Mouse (Mus musculus) left cerebral cortex, postnatal 36 days (tissue): ENCODE results near the gene Pex16. TPM values are rescaled to one million over a fixed set of nuclear protein-coding genes. Genes with fewer than 3 reads are reported as not detected.

Source experiments
- microRNA-seq: library from miRNA; unstranded; fragments of <30 nt; microRNA quantifications from one replicate; pipeline ENCODE4 v1.2.0, GENCODE M21; 2022
- total RNA-seq, 2 experiments: library from RNA; stranded (reverse); gene quantifications; 2 replicates each; pipeline ENCODE4 v1.2.3; 2021

Gene Pex16
- total RNA-seq, 2 experiments from 2014 or later: 33.4 to 34.1 TPM

Small RNA genes lying within 50 kb of the gene (microRNA-seq; reads per million reads assigned to microRNA genes)
- 8.6 reads per million, percentile 27 among the genes with 10 or more reads in this experiment for gene Mir7000

Other genes starting within 250 kb of the Pex16 start
- under 1 TPM; 0.47 to 0.97 TPM for gene Large2, start 193 bp downstream of the Pex16 start, total RNA-seq
- gene 1700029I15Rik, start 7.9 kb downstream of the Pex16 start, total RNA-seq: 1 to 10 TPM; 3.6 to 4.2 TPM
- gene Mapk8ip1, start 26.6 kb downstream of the Pex16 start, total RNA-seq: 100 to 1,000 TPM; 344 to 389 TPM
- gene Cry2, start 59.4 kb downstream of the Pex16 start, total RNA-seq: 100 to 1,000 TPM; 109 to 122 TPM
- 10 to 100 TPM; 17.0 to 18.4 TPM for gene Slc35c1, start 85.9 kb downstream of the Pex16 start, total RNA-seq
- gene Chst1, start 225.0 kb downstream of the Pex16 start, total RNA-seq: 100 to 1,000 TPM; 247 to 264 TPM